8 mouse cellular contexts compared by ENCODE assay signal in the genomic region with DNA sequence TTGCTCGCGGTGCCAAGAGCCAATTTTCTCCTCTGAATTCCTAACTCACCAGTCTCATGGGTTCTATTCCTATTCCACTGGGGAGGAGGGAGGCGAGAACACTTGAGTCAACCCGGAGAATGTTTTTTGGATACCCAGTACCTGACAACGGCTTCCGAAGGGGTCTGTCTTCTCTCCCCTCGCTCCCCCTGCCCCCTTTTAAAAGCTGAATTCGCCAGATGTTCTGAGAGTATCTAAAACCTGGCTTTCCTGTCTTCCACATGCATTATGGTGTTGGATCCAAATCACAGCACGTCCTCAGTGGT. TPM values are rescaled to one million over a fixed set of nuclear protein-coding genes. Genes with fewer than 3 reads are reported as not detected.
A peak's percentile ranks its signal among the peaks of the same experiment; 100 is the strongest.
DNase-seq lines count a peak whose midpoint lies in the region; ATAC-seq and TF ChIP-seq lines count a peak whose summit lies in the region.

No protein-coding gene starts in this region.

- no peak for TF ChIP-seq POLR2A in liver, adult 2 months (IDR thresholded peaks at IDR 0.05; ENCODE audit: extremely low read depth, insufficient read depth, low read length)
- no peak for TF ChIP-seq POLR2A in myocyte (IDR thresholded peaks at IDR 0.05; ENCODE audit: insufficient read length, low read depth)

- peak overlapping the region; percentile 35; the same call in 1 of the 2 replicates for H3K27ac ChIP-seq in liver, adult 2 months (replicated peaks; ENCODE audit: insufficient read depth, low read depth, low read length)
- peak overlapping the region; percentile 93 for H3K27ac ChIP-seq in embryonic facial prominence, embryonic 15.5 days (replicated peaks)
- H3K27ac ChIP-seq in intestine, embryonic 14.5 days (ENCODE audit: low read depth) = peak overlapping the region; percentile 66

- TF ChIP-seq CTCF in liver, adult 2 months (IDR thresholded peaks at IDR 0.05; ENCODE audit: low read depth, low read length) = no peak

- H3K4me1 ChIP-seq in liver, adult 2 months (ENCODE audit: control insufficient read depth, insufficient read depth, low read length) = peaks cover 7% of the 10 kb centered on the region; the same call in 1 of the 2 replicates
- peaks cover 49% of the 10 kb centered on the region for H3K4me1 ChIP-seq in embryonic facial prominence, embryonic 15.5 days
- H3K4me1 ChIP-seq in intestine, embryonic 14.5 days (replicated peaks; ENCODE audit: control insufficient read depth, insufficient read depth, low read length) = peaks cover 37% of the 10 kb centered on the region

- H3K36me3 ChIP-seq in liver, adult 2 months (ENCODE audit: control insufficient read depth, insufficient read depth, low read length) = no peaks in the 10 kb centered on the region
- H3K36me3 ChIP-seq in embryonic facial prominence, embryonic 15.5 days = no peaks in the 10 kb centered on the region
- no peaks in the 10 kb centered on the region for H3K36me3 ChIP-seq in intestine, embryonic 14.5 days (ENCODE audit: control insufficient read depth, insufficient read depth, low read length)
- H3K36me3 ChIP-seq in myocyte (ENCODE audit: control insufficient read depth, insufficient read depth) = no peaks in the 10 kb centered on the region

- no peaks in the 10 kb centered on the region for H3K9me3 ChIP-seq in embryonic facial prominence, embryonic 15.5 days (replicated peaks)
- no peaks in the 10 kb centered on the region for H3K9me3 ChIP-seq in intestine, embryonic 14.5 days (ENCODE audit: control insufficient read depth, low read length)

- ATAC-seq in embryonic facial prominence, embryonic 15.5 days (ENCODE audit: insufficient number of reproducible peaks, low FRiP score, low TSS enrichment, low read depth) = no peak
- no peak for ATAC-seq in intestine, embryonic 14.5 days (replicated peaks; ENCODE audit: low FRiP score, low TSS enrichment, low read depth)

- peak overlapping the region; percentile 54 for H3K4me2 ChIP-seq in embryonic facial prominence, embryonic 15.5 days (replicated peaks)
- peak overlapping the region; percentile 61 for H3K4me2 ChIP-seq in intestine, embryonic 14.5 days (ENCODE audit: low read length)
- peak overlapping the region; percentile 96 for H3K4me2 ChIP-seq in myocyte (ENCODE audit: low read depth)

- no peak overlapping the region for H3ac ChIP-seq in myocyte (ENCODE audit: control insufficient read depth, insufficient read length)

- no peaks in the 10 kb centered on the region for H3K79me2 ChIP-seq in liver, adult 2 months (ENCODE audit: control insufficient read depth, insufficient read depth, low read length)
- H3K79me2 ChIP-seq in myocyte (ENCODE audit: control insufficient read depth, insufficient read depth) = no peaks in the 10 kb centered on the region

- peak overlapping the region; percentile 50 for H3K4me3 ChIP-seq in liver, adult 2 months (ENCODE audit: insufficient read depth, low read depth, low read length)
- H3K4me3 ChIP-seq in embryonic facial prominence, embryonic 15.5 days (replicated peaks) = peak overlapping the region; percentile 38
- H3K4me3 ChIP-seq in intestine, embryonic 14.5 days (ENCODE audit: low read depth, low read length) = peak overlapping the region; percentile 34
- peak overlapping the region; percentile 30 for H3K4me3 ChIP-seq in myocyte

- H3K9ac ChIP-seq in liver, adult 2 months (ENCODE audit: low read depth, low read length) = peak overlapping the region; percentile 52
- H3K9ac ChIP-seq in embryonic facial prominence, embryonic 15.5 days = no peak overlapping the region
- peak overlapping the region; percentile 43 for H3K9ac ChIP-seq in intestine, embryonic 14.5 days (ENCODE audit: low read length)

- 26% methylated on average over 9 of the region's 9 CpGs for WGBS in liver, adult 2 months
- 6% methylated on average over 9 of the region's 9 CpGs for WGBS in embryonic facial prominence, embryonic 15.5 days
- WGBS in intestine, embryonic 14.5 days = 13% methylated on average over 9 of the region's 9 CpGs

- H3K27me3 ChIP-seq in liver, adult 2 months (ENCODE audit: control insufficient read depth, insufficient read depth, low read length) = no peaks in the 10 kb centered on the region
- H3K27me3 ChIP-seq in embryonic facial prominence, embryonic 15.5 days = no peaks in the 10 kb centered on the region
- H3K27me3 ChIP-seq in intestine, embryonic 14.5 days (replicated peaks; ENCODE audit: control insufficient read depth, insufficient read depth, low read length) = no peaks in the 10 kb centered on the region
- no peaks in the 10 kb centered on the region for H3K27me3 ChIP-seq in myocyte (ENCODE audit: control insufficient read depth, insufficient read depth, insufficient read length)

- no peak for DNase-seq in liver, adult 2 months (ENCODE audit: extremely low read depth, low read depth, low spot score)
- no peak for DNase-seq in liver
- no peak for DNase-seq in intestine, embryonic 14.5 days (ENCODE audit: low spot score)
- DNase-seq in urinary bladder, postnatal 10 days (ENCODE audit: low spot score) = no peak
- DNase-seq in cerebellum, adult 8-10 months = no peak
- no peak for DNase-seq in embryo, embryonic 9.5 days (ENCODE audit: extremely low spot score)

TF ChIP-seq in myocyte, 11 proteins besides CTCF, POLR2A, EP300 and RAD21:
- no peak for TF ChIP-seq E2F4 (IDR thresholded peaks at IDR 0.05; ENCODE audit: insufficient read depth)
TF ChIP-seq in myocyte: peak in this region for 0.

RNA-seq across cellular contexts. Expression of gene Med13l, which starts 46.0 kb away (rescaled TPM):
- 5.0 and 6.6 TPM in 2 replicates for total RNA-seq in liver, adult 2 months (2014; rRNA removed)
- 3.2 and 4.2 TPM in 2 replicates for polyA plus RNA-seq in liver, adult 2 months (2012; rRNA removed)
- 14.8 and 15.0 TPM in 2 replicates for polyA plus RNA-seq in embryonic facial prominence, embryonic 15.5 days (2015; fragmentation: Nextera tagmentation; extraction: Ambion mirVana)
- polyA plus RNA-seq in intestine, embryonic 14.5 days (2014; fragmentation: Nextera tagmentation; extraction: Ambion mirVana) = 14.4 and 14.9 TPM in 2 replicates
- 7.4 TPM for polyA plus RNA-seq in myocyte (2012; fragmentation: generic; extraction: Trizol)

Comparison
In these comparisons a context has a peak if more than half of its experiments do, and no peak if none do; other contexts are left out.
1. H3K27ac ChIP-seq: peak in every context shown above with its lines; median percentile 93 in embryonic facial prominence, embryonic 15.5 days; 66 in intestine, embryonic 14.5 days; 35 in liver, adult 2 months.